Mouse (Mus musculus) effector memory CD4-positive, alpha-beta T cell, adult 5 months (primary cell): Measurements from ENCODE around the gene Ntsr2. TPM values are rescaled to one million over a fixed set of nuclear protein-coding genes. Genes with fewer than 3 reads are reported as not detected.

ENCODE experiments used
- polyA plus RNA-seq: library from polyadenylated mRNA; unstranded; fragments of 100-300 nt; shearing (Covaris generic); gene quantifications from one replicate; pipeline ENCODE4 v1.2.1, GENCODE M21; 2017

Ntsr2 gene
- not detected for polyA plus RNA-seq

DNA sequence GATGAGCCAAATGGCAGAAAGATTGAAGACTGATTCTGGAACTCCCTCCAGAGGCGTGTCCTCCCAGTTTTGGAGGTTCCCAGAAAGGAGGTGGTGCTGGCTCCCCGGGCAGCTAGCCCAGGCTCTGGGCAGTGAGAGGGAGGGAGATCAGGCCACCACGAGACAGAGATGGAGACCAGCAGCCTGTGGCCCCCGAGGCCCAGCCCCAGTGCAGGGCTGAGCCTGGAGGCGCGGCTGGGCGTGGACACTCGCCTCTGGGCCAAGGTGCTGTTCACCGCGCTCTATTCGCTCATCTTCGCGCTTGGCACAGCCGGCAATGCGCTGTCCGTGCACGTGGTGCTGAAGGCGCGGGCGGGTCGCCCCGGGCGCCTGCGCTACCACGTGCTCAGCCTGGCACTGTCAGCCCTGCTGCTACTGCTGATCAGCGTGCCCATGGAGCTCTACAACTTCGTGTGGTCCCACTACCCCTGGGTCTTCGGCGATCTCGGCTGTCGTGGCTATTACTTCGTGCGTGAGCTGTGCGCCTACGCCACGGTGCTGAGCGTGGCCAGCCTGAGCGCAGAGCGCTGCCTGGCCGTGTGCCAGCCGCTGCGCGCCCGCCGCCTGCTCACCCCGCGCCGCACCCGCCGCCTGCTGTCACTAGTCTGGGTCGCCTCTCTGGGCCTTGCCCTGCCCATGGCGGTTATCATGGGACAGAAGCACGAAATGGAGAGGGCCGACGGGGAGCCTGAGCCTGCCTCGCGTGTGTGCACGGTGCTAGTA is at the start of gene Ntsr2:
Ntsr2 (plus strand) TSS at position 51 of the 762 bp plus-strand sequence.

GRCm38 (mm10) chr12:16610936-16611335 is 42.2 kb upstream of the Ntsr2 start, which contains the start of gene Lpin1:
TSS of gene Lpin1 (minus strand) at chr12:16610966.

Other genes with a start within 250 kb of the Ntsr2 start
- 43.3 TPM for gene Lpin1, start 42.4 kb upstream of the Ntsr2 start, polyA plus RNA-seq
- 0.22 TPM for gene Greb1, start 147.5 kb downstream of the Ntsr2 start, polyA plus RNA-seq
- gene E2f6, start 157.6 kb downstream of the Ntsr2 start, polyA plus RNA-seq, result 16.1 TPM
- gene Rock2, start 241.5 kb downstream of the Ntsr2 start, polyA plus RNA-seq, result 46.1 TPM